Mouse (Mus musculus) fibroblast of lung, adult 2 months (primary cell): ENCODE data around the gene Siglecg.
A peak's percentile ranks its signal among the peaks of the same experiment; 100 is the strongest.

Experiments
- DNase-seq: peaks from one replicate; pipeline ENCODE4 v3.0.0-alpha.2; 2011; ENCODE audit warnings: low read depth

Siglecg gene

DNA sequence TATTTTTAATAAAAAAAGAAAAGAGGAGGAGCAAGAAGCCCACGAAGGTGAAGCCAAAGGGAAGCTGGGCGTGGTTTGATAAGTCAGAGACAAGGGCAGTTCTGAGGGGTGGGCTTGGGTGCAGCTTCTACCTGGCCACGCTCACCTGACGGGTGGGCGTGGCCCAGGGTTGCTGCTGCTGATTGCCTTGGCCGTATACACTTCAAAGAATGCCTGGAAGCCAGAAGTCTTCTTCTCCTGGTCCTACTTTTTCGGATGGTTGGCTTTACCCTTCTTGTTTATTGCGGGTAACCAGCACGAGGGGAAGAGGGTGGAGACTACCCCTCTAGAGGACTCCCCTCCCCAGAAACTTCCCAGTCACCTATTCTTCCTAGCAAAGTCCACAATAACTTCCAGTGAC is 34.7 kb downstream of the Siglecg start:
- DNase-seq = no peak

DNA sequence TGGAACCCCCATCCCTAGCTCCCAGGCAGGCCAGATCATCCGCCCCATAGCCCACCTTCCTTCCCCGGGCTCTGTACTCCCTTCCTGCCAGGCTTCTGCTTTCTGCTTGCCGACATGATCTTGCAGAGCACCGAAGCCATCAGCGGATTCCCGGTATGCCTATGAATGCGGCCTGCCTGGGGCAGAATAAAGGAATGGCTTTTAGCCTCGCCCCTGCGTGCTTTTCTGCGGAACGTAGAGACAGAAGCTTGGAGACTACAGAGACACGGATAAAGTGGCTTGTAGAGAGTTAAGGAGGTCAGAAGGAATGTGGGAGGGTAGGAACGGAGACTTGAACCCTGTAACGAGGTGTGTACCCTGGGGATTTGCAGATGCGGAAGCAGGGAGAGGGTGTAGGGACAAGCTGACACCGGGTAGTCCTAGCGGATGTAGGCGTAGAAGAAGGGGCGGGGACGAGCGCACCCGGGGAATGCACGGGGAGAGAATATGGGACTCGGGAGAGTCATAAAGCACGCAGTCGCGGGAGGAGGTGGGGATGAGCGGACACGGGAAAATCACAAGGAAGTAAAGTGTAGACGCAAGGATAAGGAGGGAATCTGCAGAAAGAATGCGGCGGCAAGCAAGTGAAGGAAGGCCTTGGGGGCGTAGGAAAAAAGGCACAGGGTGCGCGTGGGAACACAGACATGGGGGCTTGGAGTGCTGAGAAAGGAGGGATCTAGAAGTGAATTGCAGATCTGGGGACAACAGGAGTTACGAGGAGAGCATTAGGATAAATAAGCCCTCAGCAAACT is 35.3 kb downstream of the Siglecg start:
- DNase-seq = peak; percentile 54

DNA sequence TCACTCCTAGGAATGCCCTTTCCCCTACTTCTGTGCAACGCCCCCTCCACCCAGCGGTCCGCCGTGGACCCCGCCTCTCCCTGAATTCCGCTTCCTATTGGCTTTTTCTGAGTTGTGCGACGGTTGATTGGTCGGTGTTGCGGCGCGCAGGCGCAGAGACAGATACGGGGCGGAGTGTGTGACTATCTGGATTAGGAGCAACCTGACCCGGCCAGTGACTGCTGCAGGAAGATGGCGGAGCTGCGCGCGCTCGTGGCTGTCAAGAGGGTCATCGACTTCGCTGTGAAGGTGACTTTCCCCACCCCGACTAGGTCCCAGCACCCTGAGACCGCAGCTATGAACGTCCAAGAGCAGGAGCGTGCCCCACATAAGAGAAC is 35.9 kb downstream of the Siglecg start, which contains the start of the genes Etfb and Gm45233:
TSS of gene Etfb (plus strand) at position 167 of the 377 bp plus-strand sequence.
TSS of gene Gm45233 (plus strand) at position 212 of the 377 bp plus-strand sequence.
- peak; percentile 97 for DNase-seq

DNA sequence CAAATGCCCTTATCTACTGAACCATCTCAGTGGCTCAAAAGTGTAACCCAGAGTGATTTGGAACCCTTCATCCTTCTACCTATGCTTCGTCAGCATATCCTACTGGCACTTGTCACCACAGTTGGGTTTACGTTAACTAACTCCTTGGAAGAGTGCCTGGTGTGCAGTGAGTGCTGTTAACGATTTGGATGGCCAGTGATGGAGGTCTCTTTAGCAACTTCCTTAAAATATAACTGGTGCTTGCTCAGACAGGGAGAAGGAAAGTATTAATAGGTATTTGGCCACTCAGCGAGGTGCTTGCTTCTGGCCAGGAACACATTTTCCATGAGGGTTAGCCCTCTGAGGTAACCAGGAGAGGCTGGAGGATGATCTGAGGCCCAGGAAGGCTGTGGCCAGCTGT is 39.8 kb downstream of the Siglecg start:
- no peak for DNase-seq

DNA sequence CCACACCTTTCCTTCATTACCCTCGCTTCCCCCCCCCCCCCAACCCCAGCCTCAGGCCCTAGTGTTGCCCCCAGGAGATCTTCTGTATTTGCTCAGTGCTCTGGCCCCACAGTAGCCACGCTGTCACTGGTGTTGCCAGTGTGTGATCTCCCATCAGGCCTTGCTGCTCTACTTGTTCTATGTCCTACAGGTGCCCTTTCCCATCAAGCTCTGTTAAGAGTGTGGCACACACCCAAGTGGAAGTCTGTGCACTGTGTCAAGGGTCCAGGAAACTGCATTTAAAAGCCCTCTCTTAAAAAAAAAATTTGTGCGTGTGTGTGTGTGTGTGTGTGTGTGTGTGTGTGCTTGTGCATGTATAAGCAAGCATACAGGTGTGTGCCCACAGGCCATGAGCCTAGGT is 40.2 kb downstream of the Siglecg start:
- DNase-seq = no peak

DNA sequence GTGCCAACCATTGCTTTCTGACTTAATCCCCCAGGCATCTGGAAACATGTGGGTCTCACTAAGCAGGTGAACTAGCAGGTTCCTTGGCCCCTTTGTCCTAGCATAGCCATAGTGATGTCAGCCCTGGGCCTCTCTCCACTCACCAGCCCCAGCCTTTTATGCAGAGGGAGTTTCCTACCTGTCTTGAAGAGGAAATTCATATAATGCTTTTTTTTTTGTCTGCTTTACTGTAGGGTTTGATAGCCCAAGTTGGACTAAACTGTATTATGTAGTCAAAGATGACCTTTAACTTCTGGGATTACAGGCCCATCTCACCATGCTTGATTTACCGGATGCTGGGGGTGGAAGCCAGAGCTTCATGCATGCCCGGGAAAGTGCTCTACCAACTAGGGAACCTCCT is 41.8 kb downstream of the Siglecg start:
- no peak for DNase-seq

DNA sequence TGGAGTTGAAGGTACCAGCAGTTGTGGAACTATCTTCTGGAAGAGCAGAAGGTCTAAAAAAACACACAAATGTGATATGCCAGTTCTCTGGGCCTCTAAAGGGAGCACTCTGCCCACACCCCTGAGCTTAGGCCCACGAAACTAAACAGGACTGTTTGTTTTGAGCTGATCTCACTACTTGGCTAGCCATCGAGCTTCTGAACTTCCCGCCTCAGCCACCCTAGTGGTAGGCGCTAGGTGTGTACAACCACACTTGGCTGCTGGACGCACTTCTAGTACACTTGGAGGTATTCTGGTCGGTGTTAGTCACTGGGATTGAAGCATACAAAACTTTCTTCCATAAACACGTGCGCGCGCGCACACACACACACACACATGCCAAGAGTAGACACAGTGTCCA is 43.7 kb downstream of the Siglecg start:
- no peak for DNase-seq

DNA sequence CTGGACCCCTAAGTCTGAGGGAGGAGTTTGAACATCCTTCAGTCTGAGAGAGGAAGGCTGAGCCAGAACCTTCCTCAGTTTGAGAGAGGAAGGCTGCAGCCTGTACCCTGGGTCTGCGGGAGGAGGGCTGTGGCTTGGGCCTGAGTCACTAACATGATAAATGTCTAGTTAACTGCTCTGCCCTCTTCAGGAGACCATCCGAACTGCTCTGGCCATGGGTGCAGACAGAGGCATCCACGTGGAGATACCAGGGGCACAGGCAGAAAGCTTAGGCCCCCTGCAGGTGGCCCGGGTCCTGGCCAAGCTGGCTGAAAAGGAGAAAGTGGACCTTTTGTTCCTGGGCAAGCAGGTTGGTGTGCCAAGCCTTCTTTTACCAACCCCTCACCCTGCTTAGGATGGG is 44.6 kb downstream of the Siglecg start:
- DNase-seq = no peak

DNA sequence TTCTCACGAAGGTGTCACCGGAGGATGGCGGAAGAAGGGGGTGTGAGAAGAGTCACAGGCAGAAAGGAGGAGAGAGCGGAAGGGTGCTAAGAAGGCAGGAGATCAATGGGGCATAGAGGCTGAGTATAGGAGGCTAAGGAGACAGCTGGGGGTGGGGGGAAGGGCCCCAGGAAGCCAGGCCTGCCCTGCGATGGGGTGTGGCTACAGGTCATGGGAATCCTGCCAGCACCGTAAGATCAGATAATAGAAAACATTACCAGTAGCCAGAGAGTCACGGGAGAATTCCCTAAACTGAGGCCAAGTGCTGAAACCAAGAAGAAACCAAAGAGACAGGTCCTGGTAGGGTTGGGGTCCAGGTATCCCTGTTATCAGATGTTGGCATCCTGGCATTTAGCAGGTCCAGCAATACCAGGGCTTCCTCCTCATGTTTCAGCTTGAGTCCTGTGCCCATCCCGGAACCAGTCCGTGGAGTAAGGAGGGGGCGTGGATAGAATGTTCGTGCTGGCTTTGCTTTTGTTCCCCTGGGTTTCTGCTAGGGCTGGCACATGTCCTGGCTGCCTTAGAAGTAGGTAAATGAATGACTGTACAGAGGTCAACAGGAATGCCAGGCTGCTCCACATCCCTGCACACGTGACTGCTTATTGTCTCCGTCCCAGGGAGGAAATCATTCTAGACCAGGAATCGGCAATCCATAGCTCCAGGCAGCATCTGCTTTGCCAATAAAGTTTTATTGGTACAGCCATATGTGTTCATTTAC is 45.8 kb downstream of the Siglecg start:
- no peak for DNase-seq

DNA sequence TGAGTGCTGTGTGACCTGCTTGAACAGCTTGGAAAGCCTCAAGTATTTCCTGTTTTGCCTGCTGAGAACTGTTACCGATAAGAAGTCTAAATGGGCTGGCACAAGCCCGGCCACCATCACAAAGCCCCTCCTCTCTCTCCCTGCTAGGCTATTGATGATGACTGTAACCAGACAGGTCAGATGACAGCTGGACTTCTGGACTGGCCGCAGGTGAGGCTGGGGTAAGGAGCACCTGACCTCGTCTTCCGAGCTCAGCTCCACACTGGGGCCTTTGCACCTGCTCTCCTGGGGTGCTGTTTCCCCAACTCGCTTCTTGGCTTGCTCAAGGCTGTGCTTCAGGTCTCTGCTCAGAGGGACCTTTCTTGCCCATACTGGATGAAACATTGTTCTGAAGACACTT is 46.4 kb downstream of the Siglecg start:
- no peak for DNase-seq

DNA sequence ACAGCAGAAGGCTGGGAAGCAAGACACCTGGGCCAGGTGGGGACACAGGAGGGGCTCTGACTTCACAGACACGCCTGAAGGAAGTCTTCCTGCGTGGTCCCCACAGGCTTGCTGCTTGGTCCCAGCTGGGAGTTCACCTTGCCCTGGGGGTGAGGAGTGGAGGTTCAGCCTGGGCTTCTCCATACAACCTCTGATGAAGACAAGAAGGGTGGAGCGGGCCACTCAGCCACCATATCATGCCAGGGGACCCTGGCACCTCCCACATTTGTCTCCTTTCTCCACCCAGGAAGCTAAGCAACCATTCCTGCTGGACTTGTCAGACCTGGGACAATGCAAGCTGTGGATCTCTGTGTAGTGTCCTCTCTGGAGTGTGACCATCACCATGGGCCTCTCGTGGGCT is 54.8 kb downstream of the Siglecg start, which contains the start of gene Vsig10l:
TSS of gene Vsig10l (plus strand) at position 301 of the 400 bp plus-strand sequence.
- no peak for DNase-seq

DNA sequence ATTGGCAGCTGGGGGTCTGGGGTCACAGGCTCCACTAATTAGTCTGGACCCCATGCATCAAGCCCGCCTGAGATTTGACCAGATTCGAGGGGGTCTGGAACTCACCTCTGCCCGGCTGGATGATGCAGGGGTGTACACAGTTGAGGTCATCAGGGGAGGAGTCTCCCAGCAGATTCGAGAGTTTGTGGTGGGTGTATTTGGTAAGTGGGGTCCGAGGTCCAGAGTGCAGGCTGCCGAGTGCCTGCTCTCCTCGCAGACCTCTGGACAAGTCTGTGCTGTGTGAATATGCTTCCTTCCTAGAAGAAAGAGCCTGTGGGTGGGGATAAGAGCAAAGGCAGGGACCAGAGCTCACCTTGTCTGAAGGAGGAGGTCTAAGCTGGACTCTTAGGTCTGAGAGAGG is 56.0 kb downstream of the Siglecg start:
- DNase-seq = no peak

DNA sequence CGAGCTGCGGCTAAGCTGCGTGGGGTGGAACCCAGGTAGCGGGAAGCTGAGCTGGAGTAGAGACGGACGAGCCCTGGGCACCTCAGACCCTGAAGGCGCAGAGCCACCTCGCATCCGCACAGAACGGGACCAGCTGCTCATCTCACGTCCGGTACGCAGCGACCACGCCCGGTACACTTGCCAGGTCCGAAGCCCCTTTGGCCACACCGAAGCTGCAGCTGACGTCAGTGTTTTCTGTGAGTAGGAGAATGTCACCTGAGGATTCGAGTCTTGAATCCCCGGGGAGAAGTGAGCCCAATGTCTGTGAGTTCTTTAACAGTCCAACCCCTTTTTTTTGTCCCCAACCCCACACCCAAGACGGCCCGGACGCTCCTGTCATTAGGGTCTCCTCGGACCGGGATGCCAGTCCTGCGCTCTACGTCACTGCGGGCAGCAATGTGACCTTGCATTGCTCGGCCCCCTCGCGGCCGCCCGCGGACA is 56.9 kb downstream of the Siglecg start:
- DNase-seq = no peak

DNA sequence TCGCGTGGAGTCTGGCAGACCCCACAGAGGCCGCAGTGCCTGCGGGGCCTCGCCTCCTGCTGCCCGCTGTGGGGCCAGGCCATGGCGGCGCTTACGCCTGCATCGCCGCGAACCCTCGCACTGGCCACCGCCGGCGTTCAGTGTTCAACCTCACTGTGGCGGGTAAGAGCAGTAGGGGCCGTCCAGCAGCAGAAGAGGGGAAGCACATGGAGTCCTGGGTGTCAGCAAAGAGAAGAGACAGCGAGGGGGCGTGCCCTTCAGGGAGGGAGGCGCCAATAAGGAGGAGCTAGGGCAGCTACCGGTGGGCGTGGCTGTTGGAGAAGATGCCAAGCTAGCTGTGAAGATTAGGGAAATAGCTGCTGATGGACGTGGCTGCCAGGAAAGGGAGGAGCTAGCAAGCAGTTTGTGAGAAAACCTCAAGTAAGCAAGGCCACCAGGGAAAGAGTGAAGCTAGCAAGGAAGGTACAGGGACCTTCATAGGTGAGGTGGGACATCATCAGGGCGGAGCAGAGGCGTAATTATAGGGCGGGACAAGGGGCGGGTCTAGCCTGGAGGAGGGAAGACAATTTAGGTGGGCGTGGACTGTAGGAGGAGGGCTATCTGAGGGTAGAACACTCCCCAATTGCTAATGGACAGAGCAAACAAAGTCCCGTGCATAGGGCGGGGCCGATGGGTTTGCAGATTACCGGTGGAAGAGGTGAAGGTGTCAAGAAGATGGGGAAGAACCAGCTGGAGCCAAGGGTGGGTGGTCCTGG is 57.5 kb downstream of the Siglecg start:
- DNase-seq = peak; percentile 83

DNA sequence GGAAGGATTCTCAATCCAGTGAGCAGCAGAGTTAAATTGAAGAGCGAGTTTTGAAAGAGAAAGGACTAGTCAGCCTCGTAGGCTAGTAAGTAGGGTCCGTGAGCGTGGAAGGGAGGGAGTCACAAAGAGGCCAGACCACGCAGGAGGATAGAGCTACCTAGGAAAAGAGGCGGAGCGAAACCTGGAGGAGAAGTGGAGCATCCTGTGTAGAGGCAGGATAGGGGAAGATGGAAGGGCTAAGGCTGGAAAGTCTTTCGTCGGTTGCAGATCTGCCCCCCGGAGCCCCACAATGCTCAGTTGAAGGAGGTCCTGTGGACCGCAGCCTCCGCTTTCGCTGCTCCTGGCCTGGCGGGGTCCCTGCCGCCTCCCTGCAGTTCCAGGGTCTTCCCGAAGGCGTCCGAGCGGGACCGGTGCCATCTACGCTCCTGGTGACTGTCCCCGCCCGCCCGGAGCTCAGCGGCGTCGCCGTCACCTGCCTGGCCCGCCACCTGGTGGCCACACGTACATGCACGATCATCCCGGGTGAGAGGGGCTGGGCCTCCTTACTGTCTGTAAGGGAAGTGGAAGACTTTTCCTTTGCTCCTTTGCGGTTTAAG is 58.2 kb downstream of the Siglecg start:
- no peak for DNase-seq
